Mouse (Mus musculus): ENCODE results near the gene Thsd4. TPM values are rescaled to one million over a fixed set of nuclear protein-coding genes. Genes with fewer than 3 reads are reported as not detected.

Thsd4 gene
- polyA plus RNA-seq, 1 experiment = 1.3 TPM

DNA sequence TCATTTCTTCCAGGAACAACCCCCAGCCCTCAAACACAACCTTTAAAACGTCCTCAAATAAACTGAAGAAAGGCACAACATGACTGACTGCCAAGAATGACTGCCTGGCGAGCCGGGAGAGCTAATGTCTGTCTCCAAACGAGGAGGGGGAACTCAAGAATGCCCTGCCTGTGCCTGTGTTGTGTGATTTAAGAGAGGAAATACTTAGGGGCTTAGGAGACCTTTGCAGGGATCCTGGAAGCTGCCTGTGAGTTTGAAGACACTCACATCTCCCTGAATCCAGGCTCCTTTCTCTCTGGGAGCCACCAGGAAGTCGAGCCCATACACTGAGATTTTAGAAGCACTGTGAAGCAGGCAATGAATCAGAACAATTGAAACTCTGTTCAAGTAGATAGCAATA lies 361.0 kb downstream of the Thsd4 start:
- H3ac ChIP-seq (ENCODE audit: control insufficient read depth, insufficient read length, low read depth) = no peak overlapping the region
- H3K79me2 ChIP-seq (ENCODE audit: control insufficient read depth, insufficient read depth) = no peaks in the 10 kb centered on the region
- H3K27me3 ChIP-seq (ENCODE audit: control insufficient read depth, insufficient read depth, insufficient read length) = peaks cover 18% of the 10 kb centered on the region
- H3K36me3 ChIP-seq (ENCODE audit: control insufficient read depth, insufficient read depth) = no peaks in the 10 kb centered on the region
- TF ChIP-seq MAX (IDR thresholded peaks at IDR 0.05) (no peak), CEBPB (IDR thresholded peaks at IDR 0.05; ENCODE audit: low read depth) (no peak), MYOG (IDR thresholded peaks at IDR 0.05; ENCODE audit: control insufficient read depth, extremely low read depth, insufficient read length) (no peak), CTCF (IDR thresholded peaks at IDR 0.05; ENCODE audit: control insufficient read depth, insufficient read depth, insufficient read length) (no peak), MYOD1 (IDR thresholded peaks at IDR 0.05; ENCODE audit: control insufficient read depth, insufficient read length, low read depth) (no peak), FOSL1 (IDR thresholded peaks at IDR 0.05; ENCODE audit: insufficient read depth, low read length, poor library complexity, severe bottlenecking) (no peak), USF1 (IDR thresholded peaks at IDR 0.05; ENCODE audit: low read depth) (no peak)
- no peak overlapping the region for H3K4me3 ChIP-seq (ENCODE audit: insufficient read depth, poor library complexity, severe bottlenecking)
- H3K79me3 ChIP-seq (ENCODE audit: low read depth) = no peaks in the 10 kb centered on the region

DNA sequence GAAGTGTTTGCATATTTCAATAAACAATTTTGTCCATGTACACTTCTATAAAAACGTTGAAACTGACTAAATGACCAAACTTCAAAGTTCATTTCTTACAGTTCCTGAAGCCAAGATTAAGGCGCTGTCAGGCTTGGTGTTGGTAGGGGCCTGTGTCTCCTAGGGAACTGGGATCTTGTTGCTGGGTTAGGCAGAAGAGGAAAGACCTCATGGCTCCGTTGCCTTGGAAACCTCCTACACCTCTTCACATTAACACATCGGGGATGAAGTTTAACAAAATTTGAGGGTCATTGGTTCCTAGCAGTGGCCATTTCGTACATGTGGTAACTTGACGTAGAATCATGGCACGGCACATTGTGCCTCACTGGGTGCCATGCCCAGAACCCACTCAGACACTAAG lies 361.7 kb downstream of the Thsd4 start:
- H3K79me2 ChIP-seq (ENCODE audit: control insufficient read depth, insufficient read depth) = no peaks in the 10 kb centered on the region
- no peak overlapping the region for H3ac ChIP-seq (ENCODE audit: control insufficient read depth, insufficient read length, low read depth)
- H3K4me3 ChIP-seq (ENCODE audit: insufficient read depth, poor library complexity, severe bottlenecking) = no peak overlapping the region

DNA sequence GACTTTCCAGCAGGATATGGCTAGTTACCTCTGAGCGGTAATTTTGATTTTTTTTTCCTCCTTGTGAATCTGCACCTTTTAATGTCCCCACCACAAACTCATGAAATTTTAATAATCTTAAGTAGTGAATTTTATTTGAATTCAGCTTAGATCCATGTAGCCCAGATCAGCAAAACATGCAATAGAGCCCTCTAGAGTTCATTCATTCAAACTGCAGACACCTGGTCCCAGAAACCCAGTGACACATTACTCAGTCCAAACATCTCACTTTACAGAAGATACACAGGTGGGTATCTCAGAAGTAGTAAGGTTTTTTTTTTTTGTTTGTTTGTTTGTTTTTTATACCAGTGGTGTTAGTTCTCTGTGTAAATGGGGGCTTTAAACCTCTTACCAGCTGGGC lies 368.9 kb downstream of the Thsd4 start:
- no peaks in the 10 kb centered on the region for H3K36me3 ChIP-seq (ENCODE audit: control insufficient read depth, insufficient read depth)
- no peaks in the 10 kb centered on the region for H3K79me3 ChIP-seq (ENCODE audit: low read depth)
- H3ac ChIP-seq (ENCODE audit: control insufficient read depth, insufficient read length, low read depth) = no peak overlapping the region
- peaks cover 9% of the 10 kb centered on the region for H3K27me3 ChIP-seq (ENCODE audit: control insufficient read depth, insufficient read depth, insufficient read length)
- no peak for TF ChIP-seq CTCF (IDR thresholded peaks at IDR 0.05; ENCODE audit: control insufficient read depth, insufficient read depth, insufficient read length)
- no peak for TF ChIP-seq MYOG (IDR thresholded peaks at IDR 0.05; ENCODE audit: control insufficient read depth, extremely low read depth, insufficient read length)
- no peak for TF ChIP-seq MYOD1 (IDR thresholded peaks at IDR 0.05; ENCODE audit: control insufficient read depth, insufficient read length, low read depth)
- TF ChIP-seq CEBPB (IDR thresholded peaks at IDR 0.05; ENCODE audit: low read depth) = no peak
- no peak for TF ChIP-seq USF1 (IDR thresholded peaks at IDR 0.05; ENCODE audit: low read depth)
- no peak for TF ChIP-seq MAX (IDR thresholded peaks at IDR 0.05)
- no peak overlapping the region for H3K4me3 ChIP-seq (ENCODE audit: insufficient read depth, poor library complexity, severe bottlenecking)
- H3K79me2 ChIP-seq (ENCODE audit: control insufficient read depth, insufficient read depth) = no peaks in the 10 kb centered on the region

More for the DNA sequence above, 361.7 kb downstream of the Thsd4 start:
- no peaks in the 10 kb centered on the region for H3K36me3 ChIP-seq (ENCODE audit: control insufficient read depth, insufficient read depth)
- TF ChIP-seq MYOG (IDR thresholded peaks at IDR 0.05; ENCODE audit: control insufficient read depth, extremely low read depth, insufficient read length) = no peak
- TF ChIP-seq MYOD1 (IDR thresholded peaks at IDR 0.05; ENCODE audit: control insufficient read depth, insufficient read length, low read depth) = no peak
- no peak for TF ChIP-seq CEBPB (IDR thresholded peaks at IDR 0.05; ENCODE audit: low read depth)
- TF ChIP-seq CTCF (IDR thresholded peaks at IDR 0.05; ENCODE audit: control insufficient read depth, insufficient read depth, insufficient read length) = no peak
- no peak for TF ChIP-seq MAX (IDR thresholded peaks at IDR 0.05)
- no peak for TF ChIP-seq USF1 (IDR thresholded peaks at IDR 0.05; ENCODE audit: low read depth)
- no peak for TF ChIP-seq FOSL1 (IDR thresholded peaks at IDR 0.05; ENCODE audit: insufficient read depth, low read length, poor library complexity, severe bottlenecking)
- no peaks in the 10 kb centered on the region for H3K79me3 ChIP-seq (ENCODE audit: low read depth)
- H3K27me3 ChIP-seq (ENCODE audit: control insufficient read depth, insufficient read depth, insufficient read length) = peaks cover 18% of the 10 kb centered on the region

DNA sequence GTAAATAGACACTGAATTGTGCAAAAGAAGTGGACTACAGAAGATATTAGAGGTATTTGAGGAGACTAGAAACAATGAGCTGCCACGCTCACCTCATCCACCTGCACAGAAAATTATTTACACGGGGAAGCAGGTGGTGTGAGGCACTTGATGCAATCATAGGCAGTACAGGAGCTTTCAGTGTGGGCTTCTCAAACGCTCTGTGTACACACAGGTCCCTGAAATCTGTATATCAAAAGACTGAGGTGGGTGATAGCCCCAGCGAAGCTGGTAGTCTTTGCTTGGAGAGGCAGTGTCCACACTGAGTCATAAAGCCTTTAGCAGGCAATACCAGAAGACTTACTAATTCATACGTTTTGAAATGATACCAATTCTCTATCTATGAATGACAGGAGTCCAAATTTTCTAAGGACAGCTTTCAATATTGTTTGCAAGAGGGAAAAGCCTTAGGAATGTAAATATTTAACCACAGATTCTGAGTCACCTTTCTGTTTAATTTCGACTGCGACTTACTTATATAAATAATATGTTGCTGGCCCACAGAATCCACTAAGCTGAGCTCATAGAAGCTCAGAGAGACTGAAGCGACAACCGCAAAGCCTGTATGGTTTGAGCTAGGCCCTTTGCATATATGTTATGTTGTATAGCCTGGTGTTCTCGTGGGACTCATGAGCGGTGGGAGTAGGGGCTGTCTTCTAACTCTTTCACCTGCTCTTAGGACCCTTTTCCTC lies 369.8 kb downstream of the Thsd4 start:
- Histone ChIP-seq H3K36me3 (ENCODE audit: control insufficient read depth, insufficient read depth) (no peaks in the 10 kb centered on the region), H3ac (ENCODE audit: control insufficient read depth, insufficient read length, low read depth) (no peak overlapping the region), H3K79me2 (ENCODE audit: control insufficient read depth, insufficient read depth) (no peaks in the 10 kb centered on the region), H3K4me3 (ENCODE audit: insufficient read depth, poor library complexity, severe bottlenecking) (no peak overlapping the region), H3K27me3 (ENCODE audit: control insufficient read depth, insufficient read depth, insufficient read length) (peaks cover 14% of the 10 kb centered on the region), H3K79me3 (ENCODE audit: low read depth) (no peaks in the 10 kb centered on the region)
- no peak for TF ChIP-seq MYOG (IDR thresholded peaks at IDR 0.05; ENCODE audit: control insufficient read depth, extremely low read depth, insufficient read length)
- no peak for TF ChIP-seq MAX (IDR thresholded peaks at IDR 0.05)
- no peak for TF ChIP-seq CTCF (IDR thresholded peaks at IDR 0.05; ENCODE audit: control insufficient read depth, insufficient read depth, insufficient read length)
- no peak for TF ChIP-seq FOSL1 (IDR thresholded peaks at IDR 0.05; ENCODE audit: insufficient read depth, low read length, poor library complexity, severe bottlenecking)
- no peak for TF ChIP-seq MYOD1 (IDR thresholded peaks at IDR 0.05; ENCODE audit: control insufficient read depth, insufficient read length, low read depth)
- TF ChIP-seq CEBPB (IDR thresholded peaks at IDR 0.05; ENCODE audit: low read depth) = no peak
- TF ChIP-seq USF1 (IDR thresholded peaks at IDR 0.05; ENCODE audit: low read depth) = no peak

DNA sequence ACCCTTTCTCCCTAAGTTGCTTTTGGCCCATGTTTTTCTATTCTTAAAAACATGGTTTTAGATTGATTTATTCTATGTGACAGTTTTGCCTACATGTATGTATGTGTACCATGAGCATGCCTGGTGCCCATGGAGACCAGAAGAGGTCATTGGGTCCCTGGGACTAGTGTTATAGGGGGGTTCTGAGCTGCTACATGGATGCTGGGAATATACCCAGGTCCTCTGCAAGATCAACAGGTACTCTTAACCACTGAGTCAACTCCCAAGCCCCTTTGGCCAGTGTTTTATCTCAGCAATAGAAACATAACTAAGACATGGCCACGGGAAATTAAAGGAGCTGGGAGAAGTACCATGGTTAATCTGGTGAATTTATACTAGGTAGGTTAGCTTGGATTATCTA lies 371.3 kb downstream of the Thsd4 start:
- no peak overlapping the region for H3K4me3 ChIP-seq (ENCODE audit: insufficient read depth, poor library complexity, severe bottlenecking)
- H3ac ChIP-seq (ENCODE audit: control insufficient read depth, insufficient read length, low read depth) = no peak overlapping the region
- no peaks in the 10 kb centered on the region for H3K36me3 ChIP-seq (ENCODE audit: control insufficient read depth, insufficient read depth)
- H3K79me2 ChIP-seq (ENCODE audit: control insufficient read depth, insufficient read depth) = no peaks in the 10 kb centered on the region
- no peaks in the 10 kb centered on the region for H3K79me3 ChIP-seq (ENCODE audit: low read depth)
- TF ChIP-seq MYOG (IDR thresholded peaks at IDR 0.05; ENCODE audit: control insufficient read depth, extremely low read depth, insufficient read length) = no peak
- TF ChIP-seq FOSL1 (IDR thresholded peaks at IDR 0.05; ENCODE audit: insufficient read depth, low read length, poor library complexity, severe bottlenecking) = no peak
- no peak for TF ChIP-seq CTCF (IDR thresholded peaks at IDR 0.05; ENCODE audit: control insufficient read depth, insufficient read depth, insufficient read length)
- TF ChIP-seq MAX (IDR thresholded peaks at IDR 0.05) = no peak
- TF ChIP-seq USF1 (IDR thresholded peaks at IDR 0.05; ENCODE audit: low read depth) = no peak
- peaks cover 22% of the 10 kb centered on the region for H3K27me3 ChIP-seq (ENCODE audit: control insufficient read depth, insufficient read depth, insufficient read length)
